Mouse (Mus musculus) bone marrow macrophage, adult 2 months (primary cell): Measurements from ENCODE around the gene Ywhag.
A peak's percentile ranks its signal among the peaks of the same experiment; 100 is the strongest.

Source experiments
- CTCF ChIP-seq: IDR thresholded peaks from 2 replicates; pipeline ENCODE4 v1.5.1; 2012; ENCODE audit warnings: low read depth, mild to moderate bottlenecking, low read length, moderate library complexity
- POLR2A ChIP-seq: IDR thresholded peaks from 2 replicates; pipeline ENCODE4 v1.6.1; 2012; ENCODE audit warnings: mild to moderate bottlenecking, low read depth, low read length, borderline replicate concordance

DNA sequence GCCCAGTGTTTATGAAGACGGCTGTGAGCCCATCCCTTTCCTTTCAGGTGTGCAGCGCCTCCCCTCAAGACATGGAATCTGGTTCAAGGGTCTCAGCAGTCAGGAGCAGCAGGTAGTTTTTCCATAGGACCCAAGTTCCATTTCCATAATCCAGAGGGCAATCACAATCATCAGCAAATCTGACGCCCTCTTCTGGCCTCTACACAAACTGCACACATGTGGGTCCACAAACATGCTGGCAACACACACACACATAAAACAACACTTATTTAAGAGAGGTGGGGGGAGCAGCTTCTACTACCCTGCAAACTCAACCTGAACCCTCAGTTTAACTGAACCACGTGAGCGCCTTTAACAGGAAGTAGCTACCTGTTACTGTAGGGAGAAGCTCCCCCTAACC is 15.8 kb downstream of the Ywhag start:
- TF ChIP-seq CTCF = peak; percentile 46; the same call in 1 of the 2 replicates
- TF ChIP-seq POLR2A = no peak
